Mouse (Mus musculus) neural tube, embryonic 10.5 days (tissue): Measurements from ENCODE around the gene Snrpf.
A peak's percentile ranks its signal among the peaks of the same experiment; 100 is the strongest.

Experiments used
- DNase-seq: peaks from one replicate; pipeline ENCODE4 v3.0.0-alpha.2; 2017; ENCODE audit warnings: low spot score; ENCODE audit errors: extremely low spot score

Snrpf gene

GRCm38 (mm10) chr10:93589281-93589848 lies at the start of gene Snrpf:
Snrpf (minus strand) TSS chr10:93589706.
- peak; percentile 96 for DNase-seq

GRCm38 (mm10) chr10:93635941-93636340 lies 46.4 kb upstream of the Snrpf start:
- DNase-seq = peak; percentile 39

GRCm38 (mm10) chr10:93633971-93634370 lies 44.5 kb upstream of the Snrpf start:
- DNase-seq = no peak

- DNase-seq = no peak
These were observed 44.1 kb upstream of the Snrpf start for GRCm38 (mm10) chr10:93633563-93633962.

GRCm38 (mm10) chr10:93632086-93632485 lies 42.6 kb upstream of the Snrpf start:
- DNase-seq = no peak

- DNase-seq = no peak
These were observed 40.8 kb upstream of the Snrpf start for GRCm38 (mm10) chr10:93630310-93630709.

- DNase-seq = no peak
These were observed 34.6 kb upstream of the Snrpf start for GRCm38 (mm10) chr10:93624151-93624550.

GRCm38 (mm10) chr10:93623725-93624124 lies 34.2 kb upstream of the Snrpf start:
- DNase-seq = no peak

GRCm38 (mm10) chr10:93620438-93621179 lies 31.1 kb upstream of the Snrpf start:
- DNase-seq = no peak

- DNase-seq = no peak
These were observed 25.3 kb upstream of the Snrpf start for GRCm38 (mm10) chr10:93614850-93615249.

GRCm38 (mm10) chr10:93611419-93612007 lies 22.0 kb upstream of the Snrpf start:
- peak; percentile 39 for DNase-seq

- DNase-seq = no peak
These were observed 21.4 kb upstream of the Snrpf start for GRCm38 (mm10) chr10:93610896-93611295.

GRCm38 (mm10) chr10:93609236-93609635 lies 19.7 kb upstream of the Snrpf start:
- DNase-seq = no peak

- no peak for DNase-seq
These were observed 18.5 kb upstream of the Snrpf start for GRCm38 (mm10) chr10:93608051-93608450.

GRCm38 (mm10) chr10:93606326-93606725 lies 16.8 kb upstream of the Snrpf start:
- DNase-seq = no peak

- DNase-seq = no peak
These were observed 13.8 kb upstream of the Snrpf start for GRCm38 (mm10) chr10:93603256-93603655.

- DNase-seq = no peak
These were observed 12.8 kb upstream of the Snrpf start for GRCm38 (mm10) chr10:93602309-93602708.

GRCm38 (mm10) chr10:93596641-93597040 lies 7.1 kb upstream of the Snrpf start:
- DNase-seq = no peak

- no peak for DNase-seq
These were observed 6.3 kb upstream of the Snrpf start for GRCm38 (mm10) chr10:93595831-93596230.

- DNase-seq = peak; percentile 84
These were observed 4.5 kb upstream of the Snrpf start for GRCm38 (mm10) chr10:93594022-93594482.

GRCm38 (mm10) chr10:93592456-93592855 lies 3.0 kb upstream of the Snrpf start:
- no peak for DNase-seq

- no peak for DNase-seq
These were observed 710 bp downstream of the Snrpf start for GRCm38 (mm10) chr10:93588796-93589195.
